Mouse (Mus musculus) adrenal gland, postnatal 36 days (tissue): ENCODE measurements at regions not wholly inside any gene's neighbourhood (a gene's known extent, or its start where the extent isn't known, plus 50 kb on each side); places are given as distances from the start of the nearest gene placed in this dataset.

Experiments
- DNase-seq, 2 experiments: peaks; one replicate each; pipeline ENCODE4 v3.0.0; 2021; ENCODE audit warnings: mixed read lengths in 1 of 2

DNA sequence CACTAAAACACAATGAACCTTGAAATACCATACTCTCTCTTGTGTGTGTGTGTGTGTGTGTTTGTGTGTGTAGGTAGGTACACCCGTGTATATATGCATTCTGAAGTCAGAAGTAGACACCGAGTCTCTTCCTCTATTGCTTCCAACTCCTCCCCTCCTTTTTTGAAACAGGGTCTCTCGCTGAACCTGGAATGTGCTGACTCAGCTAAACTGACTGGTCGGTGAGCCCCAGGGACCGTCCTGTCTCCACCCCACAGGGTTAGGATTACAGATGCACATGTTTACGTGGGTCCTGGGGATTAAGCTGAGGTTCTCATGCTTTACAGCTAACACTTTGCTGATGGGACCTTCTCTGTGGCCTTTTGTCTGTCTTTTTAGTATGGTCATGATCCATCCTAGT lies 74.8 kb upstream of the Nfil3 start:
- no peak for DNase-seq

GRCm38 (mm10) chr13:53053211-53053610 lies 72.3 kb upstream of the Nfil3 start:
- no peak for DNase-seq

DNA sequence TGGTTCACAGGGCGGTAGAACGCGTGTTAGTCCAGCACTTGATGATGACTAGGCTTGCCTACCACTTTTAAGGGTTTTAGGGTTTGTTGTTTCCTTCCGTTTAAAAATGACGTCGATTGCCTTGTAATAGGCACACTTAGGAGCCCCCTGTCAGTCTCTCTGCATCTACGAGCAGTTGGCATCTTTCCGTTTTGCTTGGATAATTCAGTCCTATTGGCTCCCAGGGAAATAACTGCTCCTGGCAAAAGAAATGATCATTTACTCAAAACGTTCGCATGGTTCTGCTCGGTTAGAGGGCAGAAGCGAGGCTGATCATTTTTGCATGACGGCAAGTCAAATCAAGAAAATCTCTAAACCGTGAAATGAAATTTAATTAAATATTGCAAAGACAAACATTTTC lies 71.9 kb upstream of the Nfil3 start:
- no peak for DNase-seq

- DNase-seq, result no peak
These were observed 71.3 kb upstream of the Nfil3 start for GRCm38 (mm10) chr13:53052188-53052587.

DNA sequence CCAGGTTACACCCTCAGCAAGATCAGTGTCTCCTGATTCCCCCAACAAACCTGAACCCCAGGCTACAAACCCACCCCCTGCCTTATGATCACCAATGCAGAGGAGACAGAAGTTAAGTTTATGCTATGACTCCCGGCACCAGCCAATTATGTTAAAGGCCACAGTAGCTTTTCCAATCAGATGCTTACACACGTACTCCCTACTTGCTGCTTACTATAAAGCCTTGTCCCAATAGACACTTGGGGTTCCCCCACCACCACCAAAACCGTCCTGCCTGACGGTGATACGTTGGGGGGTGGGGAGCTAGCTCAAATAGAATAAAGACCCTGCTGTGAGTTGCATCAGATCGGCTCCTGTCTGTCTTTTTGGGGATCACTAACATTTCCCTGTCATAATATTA lies 70.5 kb upstream of the Nfil3 start:
- no peak for DNase-seq

DNA sequence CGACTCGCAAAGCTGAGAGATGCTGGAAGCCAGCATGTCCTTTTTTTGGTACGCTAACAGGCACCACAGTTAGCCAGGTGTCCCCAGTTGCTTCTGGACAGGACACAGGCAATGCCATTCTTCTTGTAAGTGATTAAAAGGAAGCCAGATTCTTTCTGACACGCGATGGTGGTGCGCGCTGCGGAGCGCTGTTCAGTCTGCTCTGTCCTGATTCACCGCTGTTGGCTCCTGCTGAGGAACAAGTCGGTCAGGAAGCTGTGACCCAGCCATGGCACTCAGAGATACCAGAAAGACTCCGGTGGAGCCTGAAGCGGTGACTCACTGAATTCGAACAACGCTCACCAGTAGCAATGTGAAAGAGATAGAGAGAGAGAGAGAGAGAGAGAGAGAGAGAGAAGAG lies 68.3 kb upstream of the Nfil3 start:
- peak; percentile 12 to 40 for DNase-seq

DNA sequence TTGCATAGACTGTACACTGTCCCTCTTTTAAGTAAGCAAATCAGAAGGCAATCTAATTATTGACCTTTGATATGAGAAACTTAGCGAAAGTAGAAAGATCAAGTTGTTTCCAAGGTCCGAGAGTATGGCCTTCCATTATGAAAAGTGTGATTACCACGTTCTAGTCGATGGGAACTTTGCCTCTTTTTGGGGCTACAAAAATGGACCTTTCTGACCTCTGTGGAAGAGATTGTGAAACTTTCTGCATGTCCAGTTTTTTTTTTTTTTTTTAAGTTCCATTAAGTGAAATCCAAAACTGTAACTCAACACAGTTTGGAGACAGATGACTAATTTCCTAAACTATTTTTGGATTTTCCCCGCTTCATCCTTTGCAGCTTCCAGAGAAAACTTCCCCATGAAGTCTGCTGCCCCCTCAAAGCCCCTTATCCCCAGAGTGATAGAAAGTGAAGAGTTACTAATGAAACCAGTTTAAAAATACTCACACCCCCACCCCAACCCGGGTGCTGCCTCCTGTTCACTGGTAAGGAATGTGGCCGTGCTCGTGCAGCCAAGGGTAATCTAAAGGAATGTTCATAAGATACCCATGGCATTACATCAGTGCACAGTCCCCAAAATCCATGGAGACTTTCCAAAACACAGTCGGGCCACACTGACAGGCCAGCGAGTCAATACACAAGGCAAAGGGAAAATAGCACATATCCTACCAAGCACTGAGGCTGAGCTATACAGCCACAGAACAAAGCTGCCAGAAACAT lies 52.5 kb upstream of the Nfil3 start:
- peak; percentile 3 to 5 for DNase-seq
